Mouse (Mus musculus): Measurements from ENCODE around the gene Tecr. TPM values are rescaled to one million over a fixed set of nuclear protein-coding genes. Genes with fewer than 3 reads are reported as not detected.
A peak's percentile ranks its signal among the peaks of the same experiment; 100 is the strongest.

The Tecr gene
- total and polyA plus RNA-seq, 3 experiments: 145 to 305 (median 216) TPM

GRCm38 (mm10) chr8:83611921-83612320 is 4.2 kb upstream of the Tecr start:
- Histone ChIP-seq H3K4me1 (ENCODE audit: insufficient read depth, low read depth, low read length) (peaks cover 39% of the 10 kb centered on the region), H3K4me3 (ENCODE audit: low read depth, low read length) (no peak overlapping the region), H3K27me3 (ENCODE audit: insufficient read depth, low read length) (no peaks in the 10 kb centered on the region), H3K36me3 (replicated peaks) (peaks cover 58% of the 10 kb centered on the region), H3K9me3 (replicated peaks) (no peaks in the 10 kb centered on the region)
- TF ChIP-seq GATA2 (IDR thresholded peaks at IDR 0.05; ENCODE audit: borderline replicate concordance, low read depth, low read length) (no peak), TAL1 (conservative IDR thresholded peaks at IDR 0.05; ENCODE audit: low read depth, low read length) (no peak), POLR2AphosphoS5 (IDR thresholded peaks at IDR 0.05; ENCODE audit: insufficient replicate concordance, low read depth, low read length) (no peak), GATA1 (IDR thresholded peaks at IDR 0.05; ENCODE audit: borderline replicate concordance, low read length) (no peak), CTCF (IDR thresholded peaks at IDR 0.05; ENCODE audit: low read depth, low read length) (no peak)
- no peak for DNase-seq (ENCODE audit: low spot score)
- ATAC-seq (ENCODE audit: extremely low read depth, insufficient number of reproducible peaks, low FRiP score, poor library complexity, severe bottlenecking): no peak

- no peaks in the 10 kb centered on the region for H3K27me3 ChIP-seq (ENCODE audit: insufficient read depth, low read length)
- peak overlapping the region; percentile 82 for H3K4me3 ChIP-seq (ENCODE audit: low read depth, low read length)
- TF ChIP-seq TAL1 (conservative IDR thresholded peaks at IDR 0.05; ENCODE audit: low read depth, low read length) (no peak), CTCF (IDR thresholded peaks at IDR 0.05; ENCODE audit: low read depth, low read length) (no peak), GATA2 (IDR thresholded peaks at IDR 0.05; ENCODE audit: borderline replicate concordance, low read depth, low read length) (no peak), GATA1 (IDR thresholded peaks at IDR 0.05; ENCODE audit: borderline replicate concordance, low read length) (no peak), POLR2AphosphoS5 (IDR thresholded peaks at IDR 0.05; ENCODE audit: insufficient replicate concordance, low read depth, low read length) (no peak)
- ATAC-seq (ENCODE audit: extremely low read depth, insufficient number of reproducible peaks, low FRiP score, poor library complexity, severe bottlenecking) (no peak), DNase-seq (ENCODE audit: low spot score) (peak; percentile 63)
- H3K4me1 ChIP-seq (ENCODE audit: insufficient read depth, low read depth, low read length): peaks cover 57% of the 10 kb centered on the region
- H3K36me3 ChIP-seq (replicated peaks): peaks cover 63% of the 10 kb centered on the region
- H3K9me3 ChIP-seq (replicated peaks): no peaks in the 10 kb centered on the region
These were observed 1.9 kb upstream of the Tecr start for GRCm38 (mm10) chr8:83609547-83610180.

GRCm38 (mm10) chr8:83609086-83609485 is 1.3 kb upstream of the Tecr start:
- Histone ChIP-seq H3K27me3 (ENCODE audit: insufficient read depth, low read length) (no peaks in the 10 kb centered on the region), H3K4me1 (ENCODE audit: insufficient read depth, low read depth, low read length) (peaks cover 57% of the 10 kb centered on the region), H3K9me3 (replicated peaks) (no peaks in the 10 kb centered on the region), H3K36me3 (replicated peaks) (peaks cover 64% of the 10 kb centered on the region), H3K4me3 (ENCODE audit: low read depth, low read length) (peak overlapping the region; percentile 82)
- no peak for ATAC-seq (ENCODE audit: extremely low read depth, insufficient number of reproducible peaks, low FRiP score, poor library complexity, severe bottlenecking)
- TF ChIP-seq CTCF (IDR thresholded peaks at IDR 0.05; ENCODE audit: low read depth, low read length) (no peak), GATA1 (IDR thresholded peaks at IDR 0.05; ENCODE audit: borderline replicate concordance, low read length) (no peak), GATA2 (IDR thresholded peaks at IDR 0.05; ENCODE audit: borderline replicate concordance, low read depth, low read length) (no peak), POLR2AphosphoS5 (IDR thresholded peaks at IDR 0.05; ENCODE audit: insufficient replicate concordance, low read depth, low read length) (no peak), TAL1 (conservative IDR thresholded peaks at IDR 0.05; ENCODE audit: low read depth, low read length) (no peak)
- no peak for DNase-seq (ENCODE audit: low spot score)

- ATAC-seq (ENCODE audit: extremely low read depth, insufficient number of reproducible peaks, low FRiP score, poor library complexity, severe bottlenecking): 0 out of 2 replicates have a peak, but pooled peaks have one; percentile 24
These were observed 643 bp upstream of the Tecr start for GRCm38 (mm10) chr8:83608398-83608829.

GRCm38 (mm10) chr8:83602650-83603029 is 5.1 kb downstream of the Tecr start:
- ATAC-seq (ENCODE audit: extremely low read depth, insufficient number of reproducible peaks, low FRiP score, poor library complexity, severe bottlenecking) (no peak), DNase-seq (ENCODE audit: low spot score) (no peak)
- Histone ChIP-seq H3K9me3 (replicated peaks) (no peaks in the 10 kb centered on the region), H3K27me3 (ENCODE audit: insufficient read depth, low read length) (no peaks in the 10 kb centered on the region), H3K36me3 (replicated peaks) (peaks cover 18% of the 10 kb centered on the region), H3K4me1 (ENCODE audit: insufficient read depth, low read depth, low read length) (peaks cover 58% of the 10 kb centered on the region), H3K4me3 (ENCODE audit: low read depth, low read length) (no peak overlapping the region)
- no peak for TF ChIP-seq POLR2AphosphoS5 (IDR thresholded peaks at IDR 0.05; ENCODE audit: insufficient replicate concordance, low read depth, low read length)
- TF ChIP-seq TAL1 (conservative IDR thresholded peaks at IDR 0.05; ENCODE audit: low read depth, low read length): no peak
- no peak for TF ChIP-seq CTCF (IDR thresholded peaks at IDR 0.05; ENCODE audit: low read depth, low read length)
- TF ChIP-seq GATA1 (IDR thresholded peaks at IDR 0.05; ENCODE audit: borderline replicate concordance, low read length): no peak
- TF ChIP-seq GATA2 (IDR thresholded peaks at IDR 0.05; ENCODE audit: borderline replicate concordance, low read depth, low read length): no peak

More at GRCm38 (mm10) chr8:83608398-83608829, 643 bp upstream of the Tecr start:
- Histone ChIP-seq H3K4me1 (ENCODE audit: insufficient read depth, low read depth, low read length) (peaks cover 57% of the 10 kb centered on the region), H3K27me3 (ENCODE audit: insufficient read depth, low read length) (no peaks in the 10 kb centered on the region), H3K36me3 (replicated peaks) (peaks cover 58% of the 10 kb centered on the region), H3K4me3 (ENCODE audit: low read depth, low read length) (peak overlapping the region; percentile 82), H3K9me3 (replicated peaks) (no peaks in the 10 kb centered on the region)
- peak; percentile 72 for DNase-seq (ENCODE audit: low spot score)
- no peak for TF ChIP-seq CTCF (IDR thresholded peaks at IDR 0.05; ENCODE audit: low read depth, low read length)
- no peak for TF ChIP-seq GATA2 (IDR thresholded peaks at IDR 0.05; ENCODE audit: borderline replicate concordance, low read depth, low read length)
- TF ChIP-seq GATA1 (IDR thresholded peaks at IDR 0.05; ENCODE audit: borderline replicate concordance, low read length): no peak
- no peak for TF ChIP-seq TAL1 (conservative IDR thresholded peaks at IDR 0.05; ENCODE audit: low read depth, low read length)
- no peak for TF ChIP-seq POLR2AphosphoS5 (IDR thresholded peaks at IDR 0.05; ENCODE audit: insufficient replicate concordance, low read depth, low read length)

- no peak for DNase-seq (ENCODE audit: low spot score)
- peaks cover 36% of the 10 kb centered on the region for H3K4me1 ChIP-seq (ENCODE audit: insufficient read depth, low read depth, low read length)
- TF ChIP-seq TAL1 (conservative IDR thresholded peaks at IDR 0.05; ENCODE audit: low read depth, low read length): no peak
- no peak for TF ChIP-seq POLR2AphosphoS5 (IDR thresholded peaks at IDR 0.05; ENCODE audit: insufficient replicate concordance, low read depth, low read length)
- no peak for TF ChIP-seq GATA2 (IDR thresholded peaks at IDR 0.05; ENCODE audit: borderline replicate concordance, low read depth, low read length)
- TF ChIP-seq CTCF (IDR thresholded peaks at IDR 0.05; ENCODE audit: low read depth, low read length): no peak
- TF ChIP-seq GATA1 (IDR thresholded peaks at IDR 0.05; ENCODE audit: borderline replicate concordance, low read length): no peak
- H3K36me3 ChIP-seq (replicated peaks): peaks cover 7% of the 10 kb centered on the region
- no peaks in the 10 kb centered on the region for H3K9me3 ChIP-seq (replicated peaks)
- peak overlapping the region; percentile 47; the same call in 1 of the 2 replicates for H3K4me3 ChIP-seq (ENCODE audit: low read depth, low read length)
- ATAC-seq (ENCODE audit: extremely low read depth, insufficient number of reproducible peaks, low FRiP score, poor library complexity, severe bottlenecking): no peak
- H3K27me3 ChIP-seq (ENCODE audit: insufficient read depth, low read length): no peaks in the 10 kb centered on the region
These were observed 8.0 kb downstream of the Tecr start for GRCm38 (mm10) chr8:83599814-83600213.

Data from G1E (cell line).